Mouse (Mus musculus): Measurements from ENCODE around the gene Chd3.

- TF ChIP-seq CTCF (IDR thresholded peaks at IDR 0.05; ENCODE audit: low read depth, low read length) (no peak), GATA1 (IDR thresholded peaks at IDR 0.05; ENCODE audit: borderline replicate concordance, low read length) (no peak)
Measured at GRCm38 (mm10) chr11:69406282-69406681, 37.1 kb upstream of the Chd3 start.
